Mouse (Mus musculus): ENCODE measurements at regions not wholly inside any gene's neighbourhood (a gene's known extent, or its start where the extent isn't known, plus 50 kb on each side); places are given as distances from the start of the nearest gene placed in this dataset.

GRCm38 (mm10) chr17:93598181-93598685 is 399.4 kb downstream of the Adcyap1 start:
- TF ChIP-seq POLR2A (IDR thresholded peaks at IDR 0.05; ENCODE audit: low read depth, low read length) (no peak), CTCF (conservative IDR thresholded peaks at IDR 0.05; ENCODE audit: insufficient read depth, insufficient read length, low read depth, low read length) (no peak)

Measured in kidney, adult 2 months (tissue).